Comparison of ENCODE assay signal across 9 mouse cellular contexts in the genomic region with DNA sequence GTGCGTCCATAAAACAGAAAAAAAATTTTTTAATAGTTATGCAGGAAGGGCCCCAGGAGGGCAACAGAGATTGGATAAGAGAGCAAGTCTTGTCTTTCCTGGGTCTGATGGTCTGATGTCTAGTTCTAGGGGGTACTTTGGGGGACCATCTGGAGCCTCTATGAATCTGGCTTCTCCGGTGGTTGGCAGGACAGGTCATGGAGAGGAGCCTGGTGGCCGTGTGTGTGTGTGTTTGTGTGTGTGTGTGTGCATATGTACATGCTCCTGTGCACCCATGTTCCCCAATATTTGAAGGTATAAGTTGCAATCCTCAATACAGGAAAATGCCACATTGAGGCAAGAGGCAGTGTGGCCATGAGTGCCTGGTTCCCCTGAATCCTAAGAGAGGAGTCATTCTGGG.
DNase-seq lines count a peak whose midpoint lies in the region; ATAC-seq and TF ChIP-seq lines count a peak whose summit lies in the region.
"Had no signal": no experiment of that assay in that cellular context is flagged by ENCODE, and none has a peak within 500 bp of the region (broad histone marks: within the 10 kb centered on the region; RNA-seq: fewer than 3 reads in every experiment).

No protein-coding gene starts in this region.

- peaks cover 14% of the 10 kb centered on the region; the same call in 1 of the 2 replicates for H3K4me1 ChIP-seq in heart, postnatal 0 days (ENCODE audit: control insufficient read depth, insufficient read depth)
- peaks cover 58% of the 10 kb centered on the region for H3K4me1 ChIP-seq in neural tube, embryonic 12.5 days
- H3K4me1 ChIP-seq in hindbrain, embryonic 16.5 days (ENCODE audit: control insufficient read depth, insufficient read depth, low read depth, low read length) = peaks cover 40% of the 10 kb centered on the region
- H3K4me1 ChIP-seq in stomach, embryonic 16.5 days (ENCODE audit: control insufficient read depth, insufficient read depth, low read length) = peaks cover 31% of the 10 kb centered on the region

- no peak for ATAC-seq in heart, postnatal 0 days (ENCODE audit: insufficient read depth, low read depth)
- no peak for ATAC-seq in neural tube, embryonic 12.5 days (ENCODE audit: low FRiP score, low read depth)
- no peak for ATAC-seq in hindbrain, embryonic 16.5 days
- no peak for ATAC-seq in stomach, embryonic 16.5 days (ENCODE audit: insufficient read depth, low FRiP score)

- no peaks in the 10 kb centered on the region for H3K27me3 ChIP-seq in heart, postnatal 0 days (ENCODE audit: control insufficient read depth, insufficient read depth, low read length)
- H3K27me3 ChIP-seq in neural tube, embryonic 12.5 days (replicated peaks) = peaks cover 41% of the 10 kb centered on the region
- peaks cover 4% of the 10 kb centered on the region for H3K27me3 ChIP-seq in hindbrain, embryonic 16.5 days (replicated peaks; ENCODE audit: control insufficient read depth, insufficient read depth, low read length)
- no peaks in the 10 kb centered on the region for H3K27me3 ChIP-seq in stomach, embryonic 16.5 days (ENCODE audit: control insufficient read depth, insufficient read depth, low read length)

- no peaks in the 10 kb centered on the region for H3K36me3 ChIP-seq in heart, postnatal 0 days (replicated peaks; ENCODE audit: control insufficient read depth, insufficient read depth, low read length)
- no peaks in the 10 kb centered on the region for H3K36me3 ChIP-seq in neural tube, embryonic 12.5 days
- no peaks in the 10 kb centered on the region for H3K36me3 ChIP-seq in hindbrain, embryonic 16.5 days (ENCODE audit: control insufficient read depth, insufficient read depth, low read length)
- H3K36me3 ChIP-seq in stomach, embryonic 16.5 days (ENCODE audit: control insufficient read depth, insufficient read depth, low read length) = no peaks in the 10 kb centered on the region

- peak overlapping the region; percentile 99 for H3K27ac ChIP-seq in heart, postnatal 0 days (ENCODE audit: low read depth)
- peak overlapping the region; percentile 63 for H3K27ac ChIP-seq in neural tube, embryonic 12.5 days
- H3K27ac ChIP-seq in hindbrain, embryonic 16.5 days (ENCODE audit: low read depth, low read length) = peak overlapping the region; percentile 95
- H3K27ac ChIP-seq in stomach, embryonic 16.5 days (ENCODE audit: low read length) = peak overlapping the region; percentile 99

- WGBS in heart, postnatal 0 days = 89% methylated on average over 3 of the region's 3 CpGs
- WGBS in neural tube, embryonic 12.5 days = 79% methylated on average over 3 of the region's 3 CpGs
- WGBS in hindbrain, embryonic 16.5 days = 67% methylated on average over 3 of the region's 3 CpGs
- 85% methylated on average over 3 of the region's 3 CpGs for WGBS in stomach, embryonic 16.5 days

- DNase-seq in heart, postnatal 0 days (ENCODE audit: low spot score) = no peak
- no peak for DNase-seq in heart, adult 8-10 months (ENCODE audit: low spot score)
- DNase-seq in neural tube, embryonic 10.5 days (ENCODE audit: extremely low spot score, low spot score) = no peak
- DNase-seq in right cerebral cortex, adult 18-20 months = no peak
- no peak for DNase-seq in adrenal gland, postnatal 10 days

- no peaks in the 10 kb centered on the region for H3K9me3 ChIP-seq in heart, postnatal 0 days (replicated peaks; ENCODE audit: control insufficient read depth, low read length)
- no peaks in the 10 kb centered on the region for H3K9me3 ChIP-seq in neural tube, embryonic 12.5 days
- no peaks in the 10 kb centered on the region for H3K9me3 ChIP-seq in hindbrain, embryonic 16.5 days (ENCODE audit: control insufficient read depth, low read length)
- H3K9me3 ChIP-seq in stomach, embryonic 16.5 days (replicated peaks; ENCODE audit: control insufficient read depth, low read length) = no peaks in the 10 kb centered on the region
- H3K9me3 ChIP-seq: G1E had no signal

- no peak for TF ChIP-seq CTCF in heart, postnatal 0 days (IDR thresholded peaks at IDR 0.05; ENCODE audit: low read depth)

- H3K9ac ChIP-seq in heart, postnatal 0 days (replicated peaks; ENCODE audit: low read depth, low read length) = no peak overlapping the region
- 0 out of 2 replicates have a peak overlapping the region, but pooled peaks have one; percentile 21 for H3K9ac ChIP-seq in neural tube, embryonic 12.5 days
- H3K9ac ChIP-seq in hindbrain, embryonic 16.5 days (ENCODE audit: low read depth, low read length) = peak overlapping the region; percentile 11
- H3K9ac ChIP-seq in stomach, embryonic 16.5 days (ENCODE audit: low read length) = 0 out of 2 replicates have a peak overlapping the region, but pooled peaks have one; percentile 24

- no peak overlapping the region for H3K4me3 ChIP-seq in heart, postnatal 0 days (ENCODE audit: low read depth, low read length)
- no peak overlapping the region for H3K4me3 ChIP-seq in neural tube, embryonic 12.5 days
- H3K4me3 ChIP-seq in hindbrain, embryonic 16.5 days (ENCODE audit: low read length) = no peak overlapping the region
- no peak overlapping the region for H3K4me3 ChIP-seq in stomach, embryonic 16.5 days (replicated peaks; ENCODE audit: low read length)

- TF ChIP-seq EP300 in heart, postnatal 0 days (IDR thresholded peaks at IDR 0.05; ENCODE audit: low read depth) = no peak

- H3K4me2 ChIP-seq in heart, postnatal 0 days (ENCODE audit: low read depth, low read length) = peak overlapping the region; percentile 90; the same call in 1 of the 2 replicates
- H3K4me2 ChIP-seq in neural tube, embryonic 12.5 days (replicated peaks) = peak overlapping the region; percentile 64
- H3K4me2 ChIP-seq in hindbrain, embryonic 16.5 days (ENCODE audit: low read length) = peak overlapping the region; percentile 76
- peak overlapping the region; percentile 92 for H3K4me2 ChIP-seq in stomach, embryonic 16.5 days (ENCODE audit: low read depth, low read length)
